Mouse (Mus musculus): Measurements from ENCODE around the gene Mad2l1bp. TPM values are rescaled to one million over a fixed set of nuclear protein-coding genes. Genes with fewer than 3 reads are reported as not detected.

Gene Mad2l1bp
- polyA plus RNA-seq, 1 experiment, result 26.8 TPM

DNA sequence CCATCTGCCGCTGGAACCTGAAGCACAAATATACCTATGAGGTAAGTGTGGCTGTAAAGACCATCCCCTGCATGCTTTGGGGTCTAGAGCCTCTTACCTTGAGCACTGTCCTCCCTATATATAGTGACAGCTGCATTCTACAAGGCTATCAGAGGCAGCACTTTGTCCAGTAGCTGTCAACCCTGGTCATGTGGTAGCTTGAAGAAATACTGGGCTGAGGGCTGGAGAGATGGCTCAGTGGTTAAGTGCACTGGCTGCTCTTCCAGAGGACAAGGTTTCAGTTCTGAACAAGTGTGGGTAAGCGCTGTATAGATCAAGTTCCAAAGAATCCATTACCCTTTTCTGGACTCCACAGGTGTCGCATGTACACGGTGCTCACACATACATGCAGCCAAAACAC lies 30.6 kb downstream of the Mad2l1bp start:
- Histone ChIP-seq H3ac (ENCODE audit: control insufficient read depth, insufficient read length) (no peak overlapping the region), H3K27me3 (ENCODE audit: control insufficient read depth, insufficient read depth, insufficient read length) (no peaks in the 10 kb centered on the region), H3K4me2 (ENCODE audit: low read depth) (no peak overlapping the region), H3K79me2 (ENCODE audit: control insufficient read depth, insufficient read depth) (no peaks in the 10 kb centered on the region), H3K4me3 (no peak overlapping the region), H3K36me3 (ENCODE audit: control insufficient read depth, insufficient read depth) (peaks cover 15% of the 10 kb centered on the region)
- no peak for TF ChIP-seq TCF12 (IDR thresholded peaks at IDR 0.05; ENCODE audit: insufficient read depth, poor library complexity, severe bottlenecking)
- no peak for TF ChIP-seq MAX (IDR thresholded peaks at IDR 0.05; ENCODE audit: low read depth)
- no peak for TF ChIP-seq SRF (IDR thresholded peaks at IDR 0.05; ENCODE audit: control insufficient read depth, insufficient read length, low read depth)
- TF ChIP-seq E2F4 (IDR thresholded peaks at IDR 0.05; ENCODE audit: insufficient read depth), result no peak
- TF ChIP-seq CEBPB (IDR thresholded peaks at IDR 0.05; ENCODE audit: insufficient read depth, poor library complexity, severe bottlenecking), result no peak
- no peak for TF ChIP-seq MYOD1 (IDR thresholded peaks at IDR 0.05; ENCODE audit: control insufficient read depth in 1 of 3, insufficient read length in 2 of 3, low read depth in 2 of 3)
- no peak for TF ChIP-seq POLR2AphosphoS2 (IDR thresholded peaks at IDR 0.05; ENCODE audit: insufficient read length, low read depth)
- no peak for TF ChIP-seq POLR2A (IDR thresholded peaks at IDR 0.05; ENCODE audit: insufficient read length, low read depth)

DNA sequence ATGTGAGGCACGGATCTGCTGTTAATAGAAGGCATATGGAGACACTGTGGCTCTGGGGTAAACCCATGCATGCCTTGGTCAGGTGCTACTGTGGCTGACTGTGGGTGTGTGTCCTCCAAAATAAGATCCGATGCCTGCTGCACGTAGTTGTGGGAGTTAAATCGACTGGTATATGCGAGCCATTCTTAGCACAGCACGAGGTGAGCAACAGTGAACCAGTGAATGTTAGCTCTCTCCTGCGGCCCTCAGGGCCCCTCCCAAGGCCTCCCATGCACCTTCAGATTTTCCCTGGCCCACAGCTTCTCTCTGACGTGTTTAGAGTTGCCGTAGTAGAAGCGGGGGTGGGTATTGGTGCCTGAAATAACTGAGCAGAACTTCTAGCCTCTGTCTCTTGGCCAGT lies 33.7 kb downstream of the Mad2l1bp start:
- H3K27me3 ChIP-seq (ENCODE audit: control insufficient read depth, insufficient read depth, insufficient read length), result no peaks in the 10 kb centered on the region
- H3K79me2 ChIP-seq (ENCODE audit: control insufficient read depth, insufficient read depth), result peaks cover 3% of the 10 kb centered on the region
- TF ChIP-seq USF1 (IDR thresholded peaks at IDR 0.05; ENCODE audit: low read depth) (no peak), SRF (IDR thresholded peaks at IDR 0.05; ENCODE audit: control insufficient read depth, insufficient read length, low read depth) (no peak), TCF3 (IDR thresholded peaks at IDR 0.05; ENCODE audit: insufficient read length, low read depth) (no peak), MYOD1 (IDR thresholded peaks at IDR 0.05; ENCODE audit: control insufficient read depth in 1 of 3, insufficient read length in 2 of 3, low read depth in 2 of 3) (no peak)
- no peak overlapping the region for H3ac ChIP-seq (ENCODE audit: control insufficient read depth, insufficient read length)
- no peak overlapping the region for H3K4me3 ChIP-seq
- no peak overlapping the region for H3K4me2 ChIP-seq (ENCODE audit: low read depth)
- H3K36me3 ChIP-seq (ENCODE audit: control insufficient read depth, insufficient read depth), result peaks cover 10% of the 10 kb centered on the region

DNA sequence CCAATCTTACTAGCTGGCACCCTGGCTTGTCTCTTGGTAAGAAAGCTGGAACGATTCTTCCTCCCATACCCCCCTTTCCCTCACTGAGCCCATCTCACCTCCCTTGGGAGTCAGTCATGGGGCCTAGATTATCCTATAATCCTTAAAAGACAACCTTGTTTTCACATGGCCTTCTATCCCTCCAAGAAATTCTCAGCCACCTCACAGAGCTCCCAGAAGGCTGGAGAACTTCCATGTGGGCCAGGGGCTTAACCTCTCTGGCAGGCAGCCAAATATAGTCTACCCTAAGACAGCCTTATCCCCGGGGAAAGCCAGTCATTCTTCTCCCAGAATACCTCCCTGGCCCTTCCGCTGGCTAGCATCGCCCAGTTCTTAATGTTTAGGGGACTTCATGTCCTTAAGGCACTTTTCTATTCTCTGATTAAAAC lies 34.9 kb downstream of the Mad2l1bp start:
- TF ChIP-seq REST (IDR thresholded peaks at IDR 0.05; ENCODE audit: insufficient read depth, insufficient read length) (no peak), USF1 (IDR thresholded peaks at IDR 0.05; ENCODE audit: low read depth) (no peak), CEBPB (IDR thresholded peaks at IDR 0.05; ENCODE audit: insufficient read depth, poor library complexity, severe bottlenecking) (no peak), MYOG (IDR thresholded peaks at IDR 0.05; ENCODE audit: control insufficient read depth in 1 of 3, insufficient read depth in 1 of 3, insufficient read length in 2 of 3, low read depth in 2 of 3) (no peak), MYOD1 (IDR thresholded peaks at IDR 0.05; ENCODE audit: control insufficient read depth in 1 of 3, insufficient read length in 2 of 3, low read depth in 2 of 3) (no peak), POLR2AphosphoS2 (IDR thresholded peaks at IDR 0.05; ENCODE audit: insufficient read length, low read depth) (no peak), TCF12 (IDR thresholded peaks at IDR 0.05; ENCODE audit: insufficient read depth, poor library complexity, severe bottlenecking) (no peak), TCF3 (IDR thresholded peaks at IDR 0.05; ENCODE audit: insufficient read length, low read depth) (no peak), E2F4 (IDR thresholded peaks at IDR 0.05; ENCODE audit: insufficient read depth) (no peak), MAX (IDR thresholded peaks at IDR 0.05; ENCODE audit: low read depth) (no peak), SRF (IDR thresholded peaks at IDR 0.05; ENCODE audit: control insufficient read depth, insufficient read length, low read depth) (no peak), POLR2A (IDR thresholded peaks at IDR 0.05; ENCODE audit: insufficient read length, low read depth) (no peak)
- Histone ChIP-seq H3K27me3 (ENCODE audit: control insufficient read depth, insufficient read depth, insufficient read length) (no peaks in the 10 kb centered on the region), H3K4me2 (ENCODE audit: low read depth) (no peak overlapping the region), H3K4me3 (no peak overlapping the region), H3ac (ENCODE audit: control insufficient read depth, insufficient read length) (no peak overlapping the region), H3K36me3 (ENCODE audit: control insufficient read depth, insufficient read depth) (peaks cover 6% of the 10 kb centered on the region), H3K79me2 (ENCODE audit: control insufficient read depth, insufficient read depth) (peaks cover 9% of the 10 kb centered on the region)

DNA sequence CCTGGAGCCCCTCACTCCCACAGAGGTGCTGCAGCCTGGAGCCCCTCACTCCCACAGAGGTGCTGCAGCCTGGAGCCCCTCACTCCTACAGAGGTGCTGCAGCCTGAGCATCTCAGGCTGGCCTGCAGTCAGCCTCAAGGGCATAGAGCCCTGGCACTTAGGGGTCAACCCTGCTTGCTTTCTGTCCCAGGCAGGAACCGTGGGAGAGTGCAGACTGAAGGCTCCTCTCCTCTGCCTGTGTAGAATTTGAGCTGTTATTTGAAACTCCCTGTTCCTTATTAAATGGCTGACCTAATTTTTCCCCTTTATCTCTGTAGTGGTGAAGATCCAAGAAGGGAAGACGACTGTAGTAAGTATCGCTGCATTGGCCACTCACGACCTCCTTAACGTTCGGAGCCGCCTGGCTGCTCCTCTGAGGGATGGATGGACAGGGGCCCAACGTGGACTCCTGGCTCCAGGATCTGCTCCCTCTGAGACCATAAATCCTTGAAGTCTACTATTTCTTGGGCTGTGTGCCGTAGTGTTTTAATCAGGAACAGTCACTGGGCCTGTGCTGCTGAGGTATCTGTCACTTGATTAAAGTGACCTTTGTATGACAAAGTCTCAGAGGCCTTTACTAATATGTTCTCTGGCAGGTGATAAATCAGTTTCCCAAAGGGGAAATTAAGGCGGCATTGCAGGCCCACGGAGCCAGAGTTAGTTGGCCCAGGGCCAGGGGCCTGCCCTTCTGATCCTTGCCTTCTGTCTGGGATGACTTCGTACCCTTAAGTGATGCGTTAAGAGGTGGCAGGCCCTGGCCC lies 35.5 kb downstream of the Mad2l1bp start:
- Histone ChIP-seq H3K79me2 (ENCODE audit: control insufficient read depth, insufficient read depth) (peaks cover 12% of the 10 kb centered on the region), H3K27me3 (ENCODE audit: control insufficient read depth, insufficient read depth, insufficient read length) (no peaks in the 10 kb centered on the region), H3ac (ENCODE audit: control insufficient read depth, insufficient read length) (no peak overlapping the region), H3K4me3 (no peak overlapping the region), H3K36me3 (ENCODE audit: control insufficient read depth, insufficient read depth) (peaks cover 4% of the 10 kb centered on the region), H3K4me2 (ENCODE audit: low read depth) (no peak overlapping the region)
- no peak for TF ChIP-seq TCF3 (IDR thresholded peaks at IDR 0.05; ENCODE audit: insufficient read length, low read depth)
- no peak for TF ChIP-seq E2F4 (IDR thresholded peaks at IDR 0.05; ENCODE audit: insufficient read depth)
- TF ChIP-seq POLR2AphosphoS2 (IDR thresholded peaks at IDR 0.05; ENCODE audit: insufficient read length, low read depth), result no peak
- no peak for TF ChIP-seq MYOG (IDR thresholded peaks at IDR 0.05; ENCODE audit: control insufficient read depth in 1 of 3, insufficient read depth in 1 of 3, insufficient read length in 2 of 3, low read depth in 2 of 3)
- TF ChIP-seq CEBPB (IDR thresholded peaks at IDR 0.05; ENCODE audit: insufficient read depth, poor library complexity, severe bottlenecking), result no peak
- no peak for TF ChIP-seq REST (IDR thresholded peaks at IDR 0.05; ENCODE audit: insufficient read depth, insufficient read length)
- TF ChIP-seq MYOD1 (IDR thresholded peaks at IDR 0.05; ENCODE audit: control insufficient read depth in 1 of 3, insufficient read length in 2 of 3, low read depth in 2 of 3), result no peak
- no peak for TF ChIP-seq POLR2A (IDR thresholded peaks at IDR 0.05; ENCODE audit: insufficient read length, low read depth)
- TF ChIP-seq MAX (IDR thresholded peaks at IDR 0.05; ENCODE audit: low read depth), result no peak
- no peak for TF ChIP-seq USF1 (IDR thresholded peaks at IDR 0.05; ENCODE audit: low read depth)
- TF ChIP-seq TCF12 (IDR thresholded peaks at IDR 0.05; ENCODE audit: insufficient read depth, poor library complexity, severe bottlenecking), result no peak
- TF ChIP-seq SRF (IDR thresholded peaks at IDR 0.05; ENCODE audit: control insufficient read depth, insufficient read length, low read depth), result no peak

DNA sequence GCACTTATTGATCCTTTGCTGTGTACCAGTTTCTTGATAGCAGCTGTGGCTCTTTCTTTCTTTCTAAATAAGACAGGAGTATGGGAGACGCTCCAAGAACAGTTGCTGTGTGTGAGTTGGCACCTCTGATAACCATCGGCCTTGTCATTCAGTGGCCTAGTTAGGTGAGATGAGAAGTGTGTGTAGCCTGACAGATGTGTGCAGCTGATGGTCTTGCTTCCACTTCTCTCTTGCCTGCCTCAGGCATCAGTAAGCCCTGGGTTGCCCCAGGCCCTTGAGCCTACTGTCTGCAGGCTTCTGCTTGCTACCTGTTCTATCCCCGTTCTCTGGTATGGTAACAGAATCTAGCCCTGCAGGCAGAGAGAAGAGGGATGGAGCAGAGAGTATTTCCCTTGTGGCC lies 36.5 kb downstream of the Mad2l1bp start:
- TF ChIP-seq TCF3 (IDR thresholded peaks at IDR 0.05; ENCODE audit: insufficient read length, low read depth) (no peak), CEBPB (IDR thresholded peaks at IDR 0.05; ENCODE audit: insufficient read depth, poor library complexity, severe bottlenecking) (no peak), MAX (IDR thresholded peaks at IDR 0.05; ENCODE audit: low read depth) (no peak), REST (IDR thresholded peaks at IDR 0.05; ENCODE audit: insufficient read depth, insufficient read length) (no peak), POLR2AphosphoS2 (IDR thresholded peaks at IDR 0.05; ENCODE audit: insufficient read length, low read depth) (no peak), SRF (IDR thresholded peaks at IDR 0.05; ENCODE audit: control insufficient read depth, insufficient read length, low read depth) (no peak), POLR2A (IDR thresholded peaks at IDR 0.05; ENCODE audit: insufficient read length, low read depth) (no peak)
- Histone ChIP-seq H3K36me3 (ENCODE audit: control insufficient read depth, insufficient read depth) (no peaks in the 10 kb centered on the region), H3K27me3 (ENCODE audit: control insufficient read depth, insufficient read depth, insufficient read length) (no peaks in the 10 kb centered on the region), H3ac (ENCODE audit: control insufficient read depth, insufficient read length) (no peak overlapping the region), H3K79me2 (ENCODE audit: control insufficient read depth, insufficient read depth) (peaks cover 21% of the 10 kb centered on the region), H3K4me3 (no peak overlapping the region), H3K4me2 (ENCODE audit: low read depth) (no peak overlapping the region)
